ENCODE assay signal across 8 mouse cellular contexts in the genomic region with DNA sequence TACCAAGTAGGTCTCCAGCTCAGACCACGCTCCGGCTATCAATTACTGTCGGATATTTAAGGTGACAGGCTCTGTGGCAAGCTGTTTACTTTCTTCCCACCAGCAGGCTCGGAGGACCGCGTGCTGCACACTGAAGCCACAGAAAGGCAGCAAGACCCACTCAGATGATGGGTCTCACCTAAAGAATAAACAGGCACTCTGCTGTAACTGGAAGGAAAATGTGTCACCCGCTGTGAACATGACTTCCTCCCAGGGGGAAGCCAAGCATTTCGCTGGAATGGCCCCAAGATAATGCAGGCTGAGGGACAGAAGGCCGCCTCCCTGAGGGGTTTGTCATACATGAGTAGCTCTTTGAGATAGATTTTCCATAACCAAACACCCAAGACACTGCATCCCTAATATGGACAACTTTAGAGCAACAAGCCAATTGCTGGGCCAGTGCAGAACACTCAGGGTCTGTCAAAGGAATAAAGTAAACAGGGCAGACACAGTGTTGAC.
DNase-seq lines count a peak whose midpoint lies in the region; ATAC-seq lines count a peak whose summit lies in the region.

No protein-coding gene starts in this region.

- no peaks in the 10 kb centered on the region; a peak in 2 of 4 replicates for H3K4me1 ChIP-seq in heart, embryonic 14.5 days (ENCODE audit: control insufficient read depth in 2 of 2, insufficient read depth in 2 of 2, low read length in 2 of 2)
- H3K4me1 ChIP-seq in midbrain, embryonic 15.5 days = peaks cover 18% of the 10 kb centered on the region

- no peak overlapping the region for H3K9ac ChIP-seq in heart, embryonic 14.5 days (ENCODE audit: low read length)
- no peak overlapping the region for H3K9ac ChIP-seq in midbrain, embryonic 15.5 days

- WGBS in heart, embryonic 14.5 days = 9% methylated on average over 9 of the region's 9 CpGs
- 9% methylated on average over 9 of the region's 9 CpGs for WGBS in midbrain, embryonic 15.5 days

- H3K27me3 ChIP-seq in heart, embryonic 14.5 days (ENCODE audit: control insufficient read depth, insufficient read depth, low read length) = no peaks in the 10 kb centered on the region
- H3K27me3 ChIP-seq in midbrain, embryonic 15.5 days (replicated peaks) = no peaks in the 10 kb centered on the region

- H3K36me3 ChIP-seq in heart, embryonic 14.5 days (ENCODE audit: control insufficient read depth, insufficient read depth, low read length) = no peaks in the 10 kb centered on the region
- H3K36me3 ChIP-seq in midbrain, embryonic 15.5 days (replicated peaks) = no peaks in the 10 kb centered on the region

- 0 out of 2 replicates have a peak overlapping the region, but pooled peaks have one; percentile 8 for H3K4me2 ChIP-seq in heart, embryonic 14.5 days (ENCODE audit: low read length)
- no peak overlapping the region for H3K4me2 ChIP-seq in midbrain, embryonic 15.5 days

- DNase-seq in heart, adult 11 months = peak; percentile 85
- no peak for DNase-seq in heart, postnatal 25 days (ENCODE audit: low spot score)
- peak; percentile 34 for DNase-seq in embryo, embryonic 11 days
- DNase-seq in right cerebral cortex, adult 18-20 months = no peak
- no peak for DNase-seq in right cerebral cortex, postnatal 25 days

- no peak overlapping the region for H3K4me3 ChIP-seq in heart, embryonic 14.5 days (ENCODE audit: control insufficient read depth in 1 of 2, insufficient read depth in 1 of 2, low read depth in 1 of 2, low read length in 2 of 2)
- no peak overlapping the region for H3K4me3 ChIP-seq in midbrain, embryonic 15.5 days

- intact Hi-C loops in heart, postnatal 25 days (cut with DNase I) = no loop called here

- H3K27ac ChIP-seq in heart, embryonic 14.5 days (replicated peaks in 1 of 2; ENCODE audit: control insufficient read depth in 1 of 2, insufficient read depth in 1 of 2, low read depth in 2 of 2, low read length in 2 of 2) = no peak overlapping the region
- H3K27ac ChIP-seq in midbrain, embryonic 15.5 days = peak overlapping the region; percentile 56

- no peak for ATAC-seq in heart, embryonic 14.5 days (ENCODE audit: insufficient number of reproducible peaks, insufficient read depth, low FRiP score, low read depth)
- 0 out of 2 replicates have a peak, but pooled peaks have one; percentile 42 for ATAC-seq in midbrain, embryonic 15.5 days (replicated peaks)
- ATAC-seq in frontal cortex, adult (ENCODE audit: low TSS enrichment) = no peak

- H3K9me3 ChIP-seq in heart, embryonic 14.5 days (ENCODE audit: control insufficient read depth, low read length) = no peaks in the 10 kb centered on the region
- H3K9me3 ChIP-seq in midbrain, embryonic 15.5 days = no peaks in the 10 kb centered on the region

Comparison
In these comparisons a context has a peak if more than half of its experiments do, and no peak if none do; other contexts are left out.
1. DNase-seq: peak in heart, adult 11 months (single experiment) and embryo, embryonic 11 days (single experiment); none in heart, postnatal 25 days (single experiment), right cerebral cortex, adult 18-20 months (single experiment) and right cerebral cortex, postnatal 25 days (single experiment).